Mouse (Mus musculus): ENCODE data around the gene Nup107.

The Nup107 gene

GRCm38 (mm10) chr10:117803870-117804850 is 11.7 kb upstream of the Nup107 start:
- DNase-seq (ENCODE audit: low read depth, low spot score), result no peak

GRCm38 (mm10) chr10:117801886-117802285 is 9.4 kb upstream of the Nup107 start:
- DNase-seq (ENCODE audit: low read depth, low spot score), result no peak

- DNase-seq (ENCODE audit: low read depth, low spot score), result no peak
Measured at GRCm38 (mm10) chr10:117799806-117800205, 7.3 kb upstream of the Nup107 start.

DNA sequence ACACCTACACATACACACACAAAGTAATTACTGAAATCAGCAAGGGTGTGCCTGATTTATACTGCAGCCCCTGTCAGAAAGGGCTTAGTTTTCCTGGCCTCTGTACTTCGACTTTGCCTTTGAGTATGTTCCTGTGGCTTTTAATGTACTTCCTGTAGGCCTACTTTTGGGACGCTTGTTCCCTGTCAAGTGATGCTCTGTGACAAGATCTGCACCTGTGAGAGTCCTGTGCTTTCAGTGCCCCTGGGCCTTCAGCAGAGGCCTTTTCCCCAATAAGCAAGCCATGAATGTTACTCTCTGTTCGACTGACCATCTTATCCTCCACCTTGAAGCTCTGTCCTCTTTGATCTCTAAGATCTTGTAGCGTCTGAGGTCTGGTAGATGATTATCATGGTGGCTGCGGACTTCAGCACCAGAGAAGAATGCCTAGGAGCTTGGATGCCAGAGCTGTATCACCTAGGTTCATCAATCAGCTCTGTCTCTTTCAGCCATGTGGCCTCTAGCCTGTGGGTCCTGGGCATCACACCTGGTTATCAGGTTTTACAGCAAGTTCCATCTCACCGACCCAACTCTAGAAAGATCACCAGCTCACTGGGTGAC is 6.0 kb upstream of the Nup107 start:
- no peak for DNase-seq (ENCODE audit: low read depth, low spot score)

DNA sequence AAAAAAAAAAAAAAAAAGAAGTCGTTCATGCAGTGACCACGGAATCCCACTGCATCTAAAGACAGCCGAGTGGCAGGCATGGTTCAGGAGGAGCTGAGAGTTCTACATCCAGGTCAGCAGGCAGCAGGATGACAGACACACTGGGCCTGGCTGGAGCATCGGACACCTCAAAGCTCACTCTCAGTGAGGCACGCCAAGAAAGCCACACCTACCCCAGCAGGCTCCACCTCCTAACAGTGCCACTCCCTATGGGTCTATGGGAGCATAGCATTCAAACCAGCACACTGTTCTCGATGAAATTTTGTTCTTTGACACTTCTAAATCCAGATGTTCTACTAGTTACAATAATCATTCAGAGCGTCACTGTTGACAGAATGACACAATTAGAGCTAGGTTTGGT is 5.2 kb upstream of the Nup107 start:
- DNase-seq (ENCODE audit: low read depth, low spot score), result no peak

DNA sequence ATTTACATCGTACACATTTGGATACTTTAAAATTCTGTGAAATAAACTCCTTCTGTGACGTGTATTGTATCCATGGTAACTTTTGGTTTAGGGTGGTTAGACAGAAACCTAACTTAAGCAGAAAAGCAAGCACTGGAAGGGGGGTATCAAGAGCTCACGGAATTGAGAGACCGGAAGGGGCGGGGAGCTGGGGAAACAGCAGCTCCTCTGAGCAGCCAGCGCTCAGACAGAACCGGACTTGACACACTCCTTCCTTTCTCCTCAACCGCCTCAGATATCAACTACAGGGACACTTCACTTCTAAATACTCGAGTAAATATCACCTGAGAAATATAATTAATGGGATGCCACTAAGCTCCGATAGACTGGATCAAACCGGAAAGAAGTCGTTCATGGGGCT is 4.6 kb upstream of the Nup107 start:
- DNase-seq (ENCODE audit: low read depth, low spot score), result no peak

- DNase-seq (ENCODE audit: low read depth, low spot score), result no peak
Measured at GRCm38 (mm10) chr10:117796181-117796580, 3.7 kb upstream of the Nup107 start.

GRCm38 (mm10) chr10:117795206-117795605 is 2.7 kb upstream of the Nup107 start:
- DNase-seq (ENCODE audit: low read depth, low spot score), result no peak

GRCm38 (mm10) chr10:117793436-117794030 is 1.0 kb upstream of the Nup107 start:
- DNase-seq (ENCODE audit: low read depth, low spot score), result no peak

DNA sequence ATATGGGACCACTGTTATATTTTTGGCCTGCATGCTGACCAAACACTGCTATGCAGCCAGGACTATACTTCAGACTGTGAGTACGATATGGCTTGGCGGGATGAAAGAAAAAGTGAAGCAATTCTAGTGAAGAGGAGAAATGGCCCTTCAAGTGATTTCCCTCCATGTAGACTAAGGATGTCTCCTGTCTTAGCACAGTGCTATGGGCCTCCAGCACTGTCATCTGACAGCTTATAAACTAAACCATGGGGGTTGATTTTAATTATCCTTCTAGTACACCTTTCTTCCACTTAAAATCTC is 1.4 kb downstream of the Nup107 start:
- DNase-seq (ENCODE audit: low read depth, low spot score), result no peak

GRCm38 (mm10) chr10:117790421-117791170 is 1.9 kb downstream of the Nup107 start:
- DNase-seq (ENCODE audit: low read depth, low spot score), result no peak

DNA sequence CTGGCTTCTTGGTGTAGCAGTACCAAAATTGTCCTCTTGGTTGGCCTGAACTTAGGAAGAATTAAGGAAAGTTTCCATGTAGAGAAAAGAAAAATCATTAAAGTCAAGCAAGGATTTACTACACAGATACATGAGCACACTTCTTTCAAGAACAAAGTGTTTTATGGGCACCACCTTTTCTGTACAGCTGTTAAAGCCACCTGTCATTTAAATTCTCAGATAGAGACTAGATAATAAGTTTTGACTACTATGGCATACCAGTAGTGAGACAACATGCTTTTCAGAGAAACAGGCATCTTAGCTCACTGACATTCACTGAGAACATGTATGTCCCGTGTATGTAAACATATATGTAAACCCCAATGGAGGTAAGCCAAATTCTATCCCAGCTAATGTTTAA is 2.5 kb downstream of the Nup107 start:
- DNase-seq (ENCODE audit: low read depth, low spot score), result no peak

GRCm38 (mm10) chr10:117784646-117785045 is 7.9 kb downstream of the Nup107 start:
- no peak for DNase-seq (ENCODE audit: low read depth, low spot score)

- DNase-seq (ENCODE audit: low read depth, low spot score), result no peak
Measured at GRCm38 (mm10) chr10:117783786-117784420, 8.6 kb downstream of the Nup107 start.

GRCm38 (mm10) chr10:117782491-117783260 is 9.8 kb downstream of the Nup107 start:
- DNase-seq (ENCODE audit: low read depth, low spot score), result no peak

- DNase-seq (ENCODE audit: low read depth, low spot score), result no peak
Measured at GRCm38 (mm10) chr10:117782056-117782455, 10.4 kb downstream of the Nup107 start.

DNA sequence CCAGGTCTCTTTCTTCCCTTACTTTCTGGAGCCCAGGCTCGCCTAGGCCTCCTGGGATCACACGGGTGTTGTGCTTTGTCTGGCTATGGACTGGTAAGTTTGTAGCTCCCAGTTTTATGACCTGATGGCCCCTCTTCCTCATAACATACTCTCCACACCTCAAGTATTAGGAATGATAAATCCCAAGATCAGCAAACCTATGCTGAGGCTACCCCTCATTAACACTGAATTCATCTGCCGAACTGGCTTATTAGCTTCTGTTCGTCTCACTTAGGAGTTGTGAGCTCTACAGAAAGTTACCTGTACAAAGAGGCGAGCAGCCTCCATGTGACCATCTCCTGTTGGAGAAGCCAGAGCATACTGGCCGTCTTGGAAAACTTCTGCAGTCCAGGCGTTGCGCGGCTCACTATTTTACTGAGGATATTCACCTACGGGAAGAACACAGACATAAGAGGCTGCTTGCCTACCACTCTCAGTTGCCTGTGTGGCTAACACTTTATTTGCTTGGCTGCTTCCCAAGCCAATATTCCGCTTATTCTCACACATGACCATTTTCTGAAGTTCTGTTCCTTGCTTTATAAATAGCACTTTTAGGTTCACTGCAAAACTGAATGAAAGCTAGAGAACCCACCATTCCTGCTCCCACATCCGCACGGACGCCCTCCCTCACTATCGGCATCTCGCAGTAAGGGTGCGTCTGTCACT is 11.3 kb downstream of the Nup107 start:
- DNase-seq (ENCODE audit: low read depth, low spot score), result no peak

DNA sequence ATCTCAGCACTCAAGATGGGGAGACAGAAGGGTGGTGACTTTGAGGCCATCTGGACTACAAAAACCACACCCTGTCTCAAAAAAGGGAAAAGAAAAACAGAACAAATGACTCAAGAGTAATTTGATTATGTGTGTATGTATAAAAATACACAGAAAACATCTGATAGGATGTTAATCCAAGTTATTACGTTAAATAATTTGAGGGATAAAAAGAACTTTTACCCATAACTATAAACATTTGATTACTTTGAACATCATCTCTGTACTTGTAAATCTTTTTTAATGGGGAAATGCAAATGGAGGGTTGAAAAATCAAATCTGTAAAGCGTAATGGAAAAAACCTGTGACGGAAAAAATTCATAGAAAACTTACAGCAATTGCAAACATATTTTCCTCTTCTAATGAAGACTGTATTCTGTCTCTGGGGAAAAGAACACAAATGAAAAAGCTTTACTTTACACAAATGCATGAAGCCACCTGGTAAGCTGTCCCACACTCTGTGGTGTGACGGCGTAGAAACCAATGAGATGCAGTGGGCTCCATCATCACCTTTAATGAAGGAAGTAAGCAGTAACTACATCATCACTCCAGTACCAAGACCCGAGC is 12.1 kb downstream of the Nup107 start:
- no peak for DNase-seq (ENCODE audit: low read depth, low spot score)

- no peak for DNase-seq (ENCODE audit: low read depth, low spot score)
Measured at GRCm38 (mm10) chr10:117779581-117780305, 12.8 kb downstream of the Nup107 start.
